Mouse (Mus musculus): ENCODE measurements at regions not wholly inside any gene's neighbourhood (a gene's known extent, or its start where the extent isn't known, plus 50 kb on each side); places are given as distances from the start of the nearest gene placed in this dataset.

DNA sequence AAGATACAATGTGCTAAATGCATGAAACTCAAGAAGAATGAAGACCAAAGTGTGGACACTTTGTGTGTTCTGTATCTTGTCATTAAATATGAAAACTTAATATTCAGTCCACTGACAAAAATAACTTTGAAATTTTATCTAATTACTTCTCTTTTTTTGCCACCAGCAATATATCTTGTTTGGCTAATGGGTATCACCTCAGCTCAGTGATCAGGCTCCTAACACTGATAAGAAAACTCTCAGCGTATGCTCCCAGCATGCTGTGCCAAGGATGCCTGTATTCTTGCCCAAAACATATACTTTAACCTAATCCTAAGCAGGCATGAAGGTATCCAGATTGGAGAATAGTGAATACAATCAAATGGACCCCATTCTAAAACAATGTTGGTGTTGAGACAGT is 53.3 kb upstream of the Ptpn12 start:
- no peak for DNase-seq (ENCODE audit: low read depth, low spot score)

DNA sequence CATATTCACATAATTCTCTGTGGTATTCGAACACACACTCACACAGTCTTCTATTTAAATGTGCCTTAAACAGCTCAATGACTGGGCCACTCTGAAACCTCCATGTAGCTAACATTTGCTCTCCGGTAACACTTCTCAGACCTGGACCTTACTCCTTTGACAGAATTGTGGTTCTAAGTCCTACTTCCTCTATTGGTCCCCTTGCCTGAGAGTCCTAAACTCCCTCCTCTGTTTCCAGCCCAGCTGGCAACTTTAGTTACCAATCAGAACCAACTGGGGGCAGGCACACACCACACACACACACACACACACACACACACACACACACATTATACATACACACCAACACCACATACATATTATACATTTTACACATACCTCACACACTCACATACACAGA is 57.7 kb upstream of the Ptpn12 start:
- DNase-seq (ENCODE audit: low read depth, low spot score), result no peak

DNA sequence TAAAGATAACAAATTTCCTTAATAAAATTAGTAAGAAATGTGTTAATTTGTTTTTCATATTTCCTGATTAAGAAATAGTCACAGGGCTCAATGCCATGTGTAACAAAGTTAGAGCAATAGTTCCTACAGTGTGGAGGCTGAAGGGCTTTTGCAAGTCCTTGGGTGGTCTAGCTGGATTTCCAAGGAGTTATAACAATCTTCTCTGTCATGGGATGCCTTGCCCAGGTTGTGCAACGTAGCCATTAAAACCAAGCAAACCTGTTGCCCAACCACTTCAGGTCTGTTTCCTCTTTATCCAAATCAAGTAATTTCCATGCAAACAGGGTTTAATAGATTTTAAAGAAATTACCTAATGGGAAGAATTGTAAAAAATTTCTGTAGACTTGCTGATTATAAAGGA is 59.8 kb upstream of the Ptpn12 start:
- DNase-seq (ENCODE audit: low read depth, low spot score), result no peak

DNA sequence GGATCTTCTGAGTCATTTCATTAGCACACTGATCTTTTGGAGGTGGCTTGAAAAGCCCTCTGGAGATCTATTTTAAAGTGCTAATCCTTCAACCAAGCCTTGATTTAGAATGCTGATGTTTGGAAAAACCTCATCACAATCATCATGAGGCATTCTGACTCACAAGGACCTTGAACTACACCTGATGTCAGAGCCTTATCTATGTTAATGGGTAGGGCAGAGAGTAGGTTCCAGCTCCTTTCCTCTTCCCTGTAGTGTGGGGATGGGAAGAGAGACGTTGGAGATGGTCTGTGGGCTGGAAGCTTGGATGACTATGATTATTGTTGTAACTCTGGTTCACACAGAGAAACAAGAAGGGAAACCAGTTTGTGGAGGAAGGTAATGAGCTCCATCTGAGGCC is 63.0 kb upstream of the Gsap start:
- DNase-seq (ENCODE audit: low read depth, low spot score), result no peak

DNA sequence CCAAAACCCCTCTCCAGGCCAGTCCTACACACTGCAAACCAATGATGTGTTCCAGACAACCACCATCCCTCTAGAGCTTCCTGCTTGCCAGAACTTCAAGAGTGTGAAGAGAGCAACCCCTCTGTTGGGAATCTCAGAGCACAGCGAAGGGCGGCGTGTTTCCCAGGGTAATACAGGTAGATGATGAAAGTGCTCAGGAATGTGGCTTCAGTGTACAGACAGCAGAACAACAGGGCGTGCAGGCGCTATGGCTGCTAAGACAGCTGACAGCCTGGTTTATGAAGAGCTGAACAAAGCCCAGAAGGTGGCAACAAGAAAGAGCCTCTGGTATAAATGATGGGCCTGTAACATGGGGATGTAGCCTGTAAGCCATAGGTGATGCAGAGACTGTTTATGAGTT is 61.0 kb upstream of the Gsap start:
- no peak for DNase-seq (ENCODE audit: low read depth, low spot score)

DNA sequence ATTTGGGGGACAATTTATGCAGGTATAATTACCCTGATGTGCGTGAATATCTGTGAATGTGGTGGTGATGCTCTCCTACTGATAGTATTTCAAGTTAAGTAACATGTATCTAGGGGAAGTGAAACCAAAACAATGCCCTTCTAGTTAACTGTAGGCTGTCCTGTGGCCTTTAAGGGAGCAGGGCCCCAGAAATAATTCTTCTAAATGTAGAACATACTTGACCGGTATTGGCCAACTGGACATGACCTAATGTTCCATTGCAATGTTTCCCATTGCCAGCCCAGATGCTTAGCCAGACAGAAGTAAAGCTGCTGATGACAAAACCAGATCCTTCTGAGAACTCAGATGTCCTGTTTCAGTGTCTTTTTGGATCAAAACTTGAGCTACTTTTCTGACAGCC is 54.9 kb upstream of the Gsap start:
- DNase-seq (ENCODE audit: low read depth, low spot score), result no peak

DNA sequence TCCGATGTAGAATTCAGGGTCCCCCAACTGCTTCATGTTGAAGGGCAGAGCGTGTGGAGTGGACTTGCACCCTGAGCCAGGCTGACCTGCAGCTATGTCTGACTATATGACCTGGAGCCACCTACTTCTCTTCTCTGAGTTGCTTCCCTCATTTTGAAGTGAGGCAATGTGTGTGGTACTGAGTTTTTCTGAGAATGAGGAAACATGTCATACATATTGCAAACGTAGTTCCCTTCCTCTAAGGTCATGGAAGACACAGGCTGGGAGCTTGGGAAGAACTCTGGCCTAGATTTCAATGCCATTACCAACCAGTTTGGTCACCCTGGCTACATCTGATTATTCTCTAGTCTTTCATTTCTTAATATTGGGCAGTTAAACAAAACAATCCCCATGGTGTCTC is 54.1 kb upstream of the Gsap start:
- DNase-seq (ENCODE audit: low read depth, low spot score), result no peak

DNA sequence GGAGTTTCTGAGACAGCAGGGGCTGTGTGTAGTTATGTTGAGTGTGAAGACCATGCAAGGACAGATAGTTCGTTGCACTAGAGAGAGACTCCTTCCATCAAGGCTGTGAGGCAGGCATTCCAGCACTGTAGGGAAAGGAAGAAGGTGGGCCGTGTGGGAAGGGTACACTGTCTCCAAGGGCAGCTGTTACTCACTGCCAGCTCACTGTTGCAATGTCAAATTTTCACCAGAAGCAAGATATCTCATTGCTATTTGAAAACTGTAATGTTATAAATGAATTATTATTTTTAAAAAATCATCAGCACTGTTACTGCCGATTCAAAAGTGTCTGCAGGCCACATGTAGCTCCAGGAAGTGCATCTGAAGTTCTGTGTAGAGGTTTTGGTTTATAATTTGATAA is 50.6 kb upstream of the Gsap start:
- DNase-seq (ENCODE audit: low read depth, low spot score), result no peak

DNA sequence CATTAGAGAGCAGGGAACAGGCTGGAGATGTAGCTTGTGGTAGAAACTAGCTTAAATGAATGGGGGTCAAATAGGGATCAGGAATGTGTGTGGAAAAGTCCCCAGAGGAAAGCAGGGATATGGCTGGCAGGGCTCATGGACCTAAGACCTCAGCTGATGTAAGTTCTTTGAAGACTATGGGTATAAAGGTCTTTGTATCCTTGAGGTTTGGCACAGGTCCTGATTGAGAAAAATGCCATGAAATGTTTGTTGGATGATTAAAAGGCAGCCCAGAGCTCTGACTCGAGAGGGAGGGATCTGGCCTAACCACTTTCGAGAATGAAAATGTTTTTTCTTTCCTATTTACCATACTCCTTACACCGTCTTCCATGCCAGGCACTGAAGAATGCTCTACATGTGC is 50.0 kb upstream of the Gsap start:
- peak; percentile 69 for DNase-seq (ENCODE audit: low read depth, low spot score)

All from 3T3-L1 (cell line).